Mouse (Mus musculus) E14TG2a.4 (cell line): ENCODE data around the gene Ccr4.

Experiments
- CTCF ChIP-seq: conservative IDR thresholded peaks from 2 replicates; pipeline ENCODE4 v1.5.1; 2014; ENCODE audit warnings: low read length
- NANOG ChIP-seq: IDR thresholded peaks from 2 replicates; pipeline ENCODE4 v1.6.1; 2014; ENCODE audit warnings: borderline replicate concordance, low read length, mixed read lengths

DNA sequence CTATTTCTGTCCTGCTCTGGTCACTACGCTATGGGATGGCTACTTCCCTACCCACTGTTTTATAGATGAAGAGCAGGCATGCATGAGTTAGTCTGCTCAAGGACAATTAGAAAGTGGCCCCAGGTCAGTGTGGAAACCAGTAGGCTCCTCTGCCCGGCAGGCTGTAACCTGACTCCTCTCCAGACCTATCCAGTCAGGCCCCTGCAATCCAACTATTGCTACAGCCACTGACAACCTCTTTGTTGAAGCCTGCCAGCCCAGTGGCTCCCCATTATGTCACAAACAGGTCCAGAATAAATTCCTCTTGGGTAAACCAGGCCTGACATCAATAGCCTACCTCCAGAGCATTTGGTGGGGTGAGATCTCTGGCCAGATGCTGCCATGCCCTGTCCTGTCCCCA, 31.9 kb upstream of the Ccr4 start:
- TF ChIP-seq CTCF (no peak), NANOG (no peak)
